Mouse (Mus musculus) heart, adult 2 months (tissue): ENCODE results near the gene Exoc1. TPM values are rescaled to one million over a fixed set of nuclear protein-coding genes. Genes with fewer than 3 reads are reported as not detected.
A peak's percentile ranks its signal among the peaks of the same experiment; 100 is the strongest.

Experiments used
- DNase-seq, 2 experiments: peaks; one replicate each; pipeline ENCODE4 v3.0.0; 2021
- H3K27ac ChIP-seq: fragments of 200-600 bp; 2 replicates; pipeline ENCODE4 v1.8.1; 2022
- H3K27me3 ChIP-seq: fragments of 200-500 bp; 2 replicates; pipeline ENCODE4 v1.6.1; 2012; ENCODE audit warnings: mild to moderate bottlenecking, low read length, inconsistent platforms, mixed read lengths; ENCODE audit not compliant: control insufficient read depth, insufficient read depth
- H3K36me3 ChIP-seq: fragments of 200-500 bp; 2 replicates; pipeline ENCODE4 v1.6.1; 2012; ENCODE audit warnings: low read length, inconsistent platforms; ENCODE audit not compliant: control insufficient read depth, insufficient read depth
- H3K4me1 ChIP-seq: fragments of 200-500 bp; 2 replicates; pipeline ENCODE4 v1.6.1; 2011; ENCODE audit warnings: low read length; ENCODE audit not compliant: control insufficient read depth, insufficient read depth
- H3K4me3 ChIP-seq: fragments of 200-600 bp; 2 replicates; pipeline ENCODE4 v1.8.1; 2022
- H3K79me2 ChIP-seq: fragments of 200-500 bp; replicated peaks from 2 replicates; pipeline ENCODE4 v1.6.1; 2012; ENCODE audit warnings: mild to moderate bottlenecking, inconsistent platforms, low read length, moderate library complexity, mixed read lengths; ENCODE audit not compliant: control insufficient read depth, insufficient read depth
- H3K9ac ChIP-seq: fragments of 200-500 bp; 2 replicates; pipeline ENCODE4 v1.6.1; 2012; ENCODE audit warnings: low read depth, mild to moderate bottlenecking, control low read depth, inconsistent platforms, low read length, mixed read lengths
- CTCF ChIP-seq: fragments of 200-600 bp; IDR thresholded peaks from 2 replicates; pipeline ENCODE4 v1.8.1; 2022; ENCODE audit warnings: antibody characterized with exemption, mild to moderate bottlenecking, moderate library complexity
- EP300 ChIP-seq: fragments of 200-500 bp; IDR thresholded peaks from 2 replicates; pipeline ENCODE4 v1.6.1; 2011; ENCODE audit warnings: low read depth, low read length, control low read depth; ENCODE audit not compliant: insufficient read depth
- POLR2A ChIP-seq: fragments of 200-500 bp; IDR thresholded peaks from 2 replicates; pipeline ENCODE4 v1.6.1; 2011; ENCODE audit warnings: mild to moderate bottlenecking, low read depth, low read length, control low read depth; ENCODE audit not compliant: insufficient read depth
- WGBS: fragments of 180-500 bp; shearing (Covaris S2); methylation state at CpG from one replicate; pipeline ENCODE4 v1.1.7; 2018; 5-methylcytosine and 5-hydroxymethylcytosine counted together
- intact Hi-C: fragments of 180-260 bp; cut with DNase I; formaldehyde crosslinking; loops from one replicate; pipeline ENCODE4 v1.15.1; 2025
- polyA plus RNA-seq: library from polyadenylated mRNA; depleted of rRNA; stranded (reverse); fragments of >200 nt; gene quantifications from 2 replicates; pipeline ENCODE4 v1.2.3, GENCODE M21; 2012
- total RNA-seq, 2 experiments: library from RNA; stranded (reverse); gene quantifications; 2 replicates each; pipeline ENCODE4 v1.2.3; 2021

Gene Exoc1
- total and polyA plus RNA-seq, 3 experiments = 9.0 to 15.2 (median 11.2) TPM

GRCm38 (mm10) chr5:76540842-76541241, 11.7 kb downstream of the Exoc1 start:
- H3K27me3 ChIP-seq = no peaks in the 10 kb centered on the region
- no peaks in the 10 kb centered on the region; the same call in none of the 2 replicates for H3K36me3 ChIP-seq
- H3K9ac ChIP-seq = no peak overlapping the region
- H3K79me2 ChIP-seq = no peaks in the 10 kb centered on the region
- no peak for DNase-seq
- intact Hi-C loops = loop anchor here (5.0 kb wide), 1 partner anchor 679 kb away; no protein-coding TSS in a partner anchor
- H3K4me3 ChIP-seq = peak overlapping the region; percentile 11; the same call in 1 of the 2 replicates
- TF ChIP-seq EP300 (no peak), CTCF (peak; percentile 83)
- no peaks in the 10 kb centered on the region for H3K4me1 ChIP-seq
- H3K27ac ChIP-seq = peak overlapping the region; percentile 57

DNA sequence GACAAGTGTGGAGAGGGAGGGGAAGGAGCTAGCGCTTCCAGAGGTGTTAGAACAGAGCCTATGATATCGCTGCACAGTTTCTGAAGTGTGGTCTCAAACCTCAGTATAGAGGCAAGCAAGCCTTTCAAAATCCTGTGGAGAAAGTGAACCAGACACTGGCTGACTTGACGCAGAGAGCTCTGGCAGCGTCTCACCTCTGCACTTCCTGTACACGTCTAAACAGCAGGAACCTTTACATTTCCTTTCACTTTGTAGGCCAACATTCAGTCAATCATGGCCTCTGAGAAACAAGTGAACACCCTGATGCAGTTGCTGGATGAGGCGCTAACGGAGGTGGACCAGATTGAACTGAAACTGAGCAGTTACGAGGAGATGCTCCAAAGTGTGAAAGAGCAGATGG, 14.1 kb downstream of the Exoc1 start:
- no peak for DNase-seq

GRCm38 (mm10) chr5:76550426-76550825, 21.3 kb downstream of the Exoc1 start:
- no peak overlapping the region for H3K4me3 ChIP-seq
- H3K9ac ChIP-seq = no peak overlapping the region
- no peak overlapping the region for H3K27ac ChIP-seq
- DNase-seq = no peak
- WGBS = 52% methylated on average over 8 of the region's 8 CpGs
- H3K36me3 ChIP-seq = no peaks in the 10 kb centered on the region; the same call in 1 of the 2 replicates
- intact Hi-C loops = no loop called here
- H3K79me2 ChIP-seq = no peaks in the 10 kb centered on the region
- TF ChIP-seq CTCF (no peak), EP300 (no peak), POLR2A (no peak)
- H3K27me3 ChIP-seq = no peaks in the 10 kb centered on the region
- H3K4me1 ChIP-seq = no peaks in the 10 kb centered on the region

More for the DNA sequence above, 14.1 kb downstream of the Exoc1 start:
- H3K4me1 ChIP-seq = no peaks in the 10 kb centered on the region
- H3K27me3 ChIP-seq = no peaks in the 10 kb centered on the region
- intact Hi-C loops = loop anchor here (5.0 kb wide), 1 partner anchor 681 kb away; no protein-coding TSS in a partner anchor
- WGBS = 76% methylated on average over 8 of the region's 8 CpGs
- H3K79me2 ChIP-seq = no peaks in the 10 kb centered on the region
- H3K9ac ChIP-seq = no peak overlapping the region
- H3K27ac ChIP-seq = no peak overlapping the region
- no peaks in the 10 kb centered on the region; the same call in none of the 2 replicates for H3K36me3 ChIP-seq
- TF ChIP-seq CTCF = no peak
- no peak overlapping the region for H3K4me3 ChIP-seq

GRCm38 (mm10) chr5:76565321-76565720, 36.2 kb downstream of the Exoc1 start:
- no peaks in the 10 kb centered on the region for H3K79me2 ChIP-seq
- peak; percentile 43 to 45 for DNase-seq
- WGBS = 30% methylated on average over 3 of the region's 3 CpGs
- H3K4me1 ChIP-seq = no peaks in the 10 kb centered on the region
- intact Hi-C loops = no loop called here
- no peaks in the 10 kb centered on the region for H3K27me3 ChIP-seq
- TF ChIP-seq EP300 = peak; percentile 72
- no peak for TF ChIP-seq POLR2A
- TF ChIP-seq CTCF = no peak; the same call in 1 of the 2 replicates
- peaks cover 2% of the 10 kb centered on the region; the same call in 1 of the 2 replicates for H3K36me3 ChIP-seq
- H3K4me3 ChIP-seq = no peak overlapping the region
- no peak overlapping the region for H3K27ac ChIP-seq
- no peak overlapping the region for H3K9ac ChIP-seq

GRCm38 (mm10) chr5:76574251-76574650, 45.1 kb downstream of the Exoc1 start:
- no peak for DNase-seq

DNA sequence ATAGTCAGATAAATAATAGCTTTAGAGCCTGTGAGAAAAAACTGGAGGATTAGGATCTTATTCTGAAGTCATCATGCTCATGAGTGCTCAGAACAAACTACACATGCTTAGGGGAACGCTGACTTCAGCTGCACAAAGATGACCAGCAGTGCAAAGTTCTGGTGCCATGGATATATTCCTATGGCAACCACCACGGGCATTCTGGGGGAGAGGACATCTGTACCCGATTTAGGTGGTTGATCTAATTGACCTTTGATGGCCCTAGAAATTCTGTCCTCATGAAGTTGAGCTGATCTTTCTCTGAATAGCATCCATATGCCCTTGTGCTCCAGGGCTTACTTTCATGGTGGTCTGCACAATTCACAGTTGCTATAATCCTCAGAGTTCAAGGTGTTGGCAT, 47.9 kb downstream of the Exoc1 start:
- Histone ChIP-seq H3K27ac (no peak overlapping the region), H3K9ac (no peak overlapping the region)
- intact Hi-C loops = no loop called here

More at GRCm38 (mm10) chr5:76574251-76574650, 45.1 kb downstream of the Exoc1 start:
- WGBS = 75% methylated on average over 7 of the region's 7 CpGs
- Histone ChIP-seq H3K27me3 (no peaks in the 10 kb centered on the region), H3K36me3 (no peaks in the 10 kb centered on the region), H3K4me3 (no peak overlapping the region), H3K79me2 (no peaks in the 10 kb centered on the region), H3K4me1 (no peaks in the 10 kb centered on the region), H3K9ac (no peak overlapping the region), H3K27ac (no peak overlapping the region)
- intact Hi-C loops = no loop called here
- no peak for TF ChIP-seq POLR2A
- no peak for TF ChIP-seq EP300
- no peak for TF ChIP-seq CTCF

More for the DNA sequence above, 47.9 kb downstream of the Exoc1 start:
- Histone ChIP-seq H3K4me1 (no peaks in the 10 kb centered on the region), H3K79me2 (no peaks in the 10 kb centered on the region), H3K4me3 (no peak overlapping the region), H3K27me3 (no peaks in the 10 kb centered on the region), H3K36me3 (no peaks in the 10 kb centered on the region)
- DNase-seq = no peak
- WGBS = 71% methylated on average over 3 of the region's 3 CpGs
- TF ChIP-seq CTCF (no peak), POLR2A (no peak), EP300 (no peak)
